Mouse (Mus musculus): ENCODE results near the gene Osbpl5. TPM values are rescaled to one million over a fixed set of nuclear protein-coding genes. Genes with fewer than 3 reads are reported as not detected.

Osbpl5 gene
- polyA plus RNA-seq, 1 experiment from 2014 or later: 11.9 TPM

DNA sequence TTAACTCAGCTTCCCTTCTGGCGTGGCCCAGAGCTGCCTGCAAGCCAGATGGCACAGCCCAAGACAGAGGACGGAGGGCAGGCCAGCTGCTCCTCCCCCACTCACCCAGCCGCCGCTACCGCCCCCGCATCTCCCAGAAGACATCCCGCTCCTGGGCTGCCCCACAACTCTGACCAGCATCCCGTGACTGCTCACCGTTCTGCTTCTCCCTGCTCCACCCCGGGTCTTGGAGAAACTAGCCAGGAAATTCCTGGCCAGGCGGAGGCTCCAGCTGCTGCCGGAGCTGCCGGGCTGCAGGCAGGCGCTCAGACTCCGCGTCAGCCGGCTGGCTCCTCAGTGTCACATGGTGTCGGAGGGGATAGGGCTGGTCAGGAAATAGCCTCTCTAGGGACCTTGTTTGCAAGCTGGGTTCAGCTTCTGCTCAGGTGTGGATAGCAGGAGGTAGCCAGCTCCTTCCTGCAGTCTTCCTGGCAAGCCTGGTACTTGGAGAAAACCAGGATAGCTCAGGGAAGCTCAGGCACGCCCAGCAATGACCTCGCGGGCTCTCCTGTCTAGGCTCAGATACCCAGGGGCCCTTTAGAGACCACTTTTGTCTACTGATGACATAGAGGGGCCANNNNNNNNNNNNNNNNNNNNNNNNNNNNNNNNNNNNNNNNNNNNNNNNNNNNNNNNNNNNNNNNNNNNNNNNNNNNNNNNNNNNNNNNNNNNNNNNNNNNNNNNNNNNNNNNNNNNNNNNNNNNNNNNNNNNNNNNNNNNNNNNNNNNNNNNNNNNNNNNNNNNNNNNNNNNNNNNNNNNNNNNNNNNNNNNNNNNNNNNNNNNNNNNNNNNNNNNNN lies 27.4 kb upstream of the Osbpl5 start, which contains the start of gene Mrgpre:
Mrgpre (minus strand) TSS at position 505 of the 834 bp plus-strand sequence.
- Histone ChIP-seq H3K9ac (replicated peaks; ENCODE audit: low read length) (peak within 1 kb of the TSS; percentile 62), H3K27ac (replicated peaks; ENCODE audit: low read depth, low read length) (peak within 1 kb of the TSS; percentile 56), H3K27me3 (ENCODE audit: control insufficient read depth, insufficient read depth, low read length) (no peaks in the 10 kb centered on the region), H3K9me3 (replicated peaks; ENCODE audit: control insufficient read depth, low read length) (no peaks in the 10 kb centered on the region), H3K4me3 (ENCODE audit: low read depth, low read length) (peak within 1 kb of the TSS; percentile 35), H3K36me3 (replicated peaks; ENCODE audit: control insufficient read depth, insufficient read depth, low read depth, low read length) (no peaks in the 10 kb centered on the region), H3K4me2 (ENCODE audit: low read depth, low read length) (peak within 1 kb of the TSS; percentile 74), H3K4me1 (ENCODE audit: control insufficient read depth, insufficient read depth, low read length) (peaks cover 3% of the 10 kb centered on the region)
- DNase-seq (ENCODE audit: low spot score): peak; percentile 82
- WGBS: 4% methylated on average over 21 of the region's 21 CpGs
- ATAC-seq (replicated peaks; ENCODE audit: insufficient number of reproducible peaks, low FRiP score, low TSS enrichment, low read depth): peak; percentile 82

DNA sequence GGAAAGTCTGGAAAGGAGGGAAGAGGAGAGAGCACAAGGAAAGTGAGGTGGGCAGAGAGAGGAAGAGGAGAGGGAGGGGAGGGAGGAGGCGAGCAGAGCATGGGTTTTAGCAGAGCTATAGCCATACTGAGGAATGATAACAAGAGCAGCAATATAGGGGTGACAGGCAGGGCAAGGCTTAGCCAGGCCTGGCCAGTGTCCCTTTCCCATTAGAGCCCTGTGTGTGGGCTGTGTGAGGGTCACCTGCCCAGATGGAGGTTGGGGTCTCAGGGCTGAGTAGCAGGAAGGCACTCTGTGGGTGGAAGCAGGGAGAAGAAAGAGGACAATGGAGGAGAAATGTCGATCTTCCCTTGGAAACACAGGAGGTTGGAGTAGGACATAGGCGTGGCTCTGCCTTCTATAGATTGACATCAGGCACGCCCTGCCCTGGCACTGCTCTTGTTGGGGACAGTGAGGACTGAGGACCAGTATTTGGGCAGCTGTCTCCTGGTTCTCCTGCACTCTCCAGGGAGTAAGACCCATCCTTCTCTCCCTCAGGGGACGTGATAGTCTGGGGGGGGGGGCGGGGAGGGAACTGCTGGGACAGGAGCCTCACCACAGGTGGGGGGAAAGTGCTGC lies 26.7 kb upstream of the Osbpl5 start:
- H3K36me3 ChIP-seq (replicated peaks; ENCODE audit: control insufficient read depth, insufficient read depth, low read depth, low read length): no peaks in the 10 kb centered on the region
- peak overlapping the region; percentile 62 for H3K9ac ChIP-seq (replicated peaks; ENCODE audit: low read length)
- peak overlapping the region; percentile 74 for H3K4me2 ChIP-seq (ENCODE audit: low read depth, low read length)
- H3K4me1 ChIP-seq (ENCODE audit: control insufficient read depth, insufficient read depth, low read length): peaks cover 3% of the 10 kb centered on the region
- DNase-seq (ENCODE audit: low spot score) (peak; percentile 17), ATAC-seq (replicated peaks; ENCODE audit: insufficient number of reproducible peaks, low FRiP score, low TSS enrichment, low read depth) (peak; percentile 49; the same call in 1 of the 2 replicates)
- no peaks in the 10 kb centered on the region for H3K9me3 ChIP-seq (replicated peaks; ENCODE audit: control insufficient read depth, low read length)
- no peaks in the 10 kb centered on the region for H3K27me3 ChIP-seq (ENCODE audit: control insufficient read depth, insufficient read depth, low read length)
- 26% methylated on average over 4 of the region's 6 CpGs for WGBS
- peak overlapping the region; percentile 35 for H3K4me3 ChIP-seq (ENCODE audit: low read depth, low read length)
- peak overlapping the region; percentile 56 for H3K27ac ChIP-seq (replicated peaks; ENCODE audit: low read depth, low read length)

DNA sequence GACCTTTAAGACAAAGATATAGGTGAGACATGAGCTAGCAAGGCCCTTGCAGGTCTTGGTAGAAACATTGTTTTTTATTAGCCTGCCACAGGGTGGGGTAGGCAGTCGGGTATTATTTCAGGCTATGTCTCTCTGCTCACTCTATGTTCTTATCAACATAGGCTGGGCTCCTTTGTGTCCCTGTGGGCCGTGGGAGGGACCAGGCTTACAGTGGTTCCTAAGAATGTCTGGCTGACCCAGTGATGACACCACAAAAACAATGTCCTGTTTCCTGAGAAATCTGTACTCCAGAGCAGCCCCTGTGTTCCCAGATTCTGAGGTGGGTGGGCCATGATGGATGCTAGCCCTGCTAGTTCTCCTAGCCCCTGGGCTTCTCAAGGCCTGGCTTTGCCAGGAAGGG lies 20.6 kb upstream of the Osbpl5 start:
- ATAC-seq (replicated peaks; ENCODE audit: insufficient number of reproducible peaks, low FRiP score, low TSS enrichment, low read depth): no peak
- WGBS: 58% methylated on average over 2 of the region's 2 CpGs
- Histone ChIP-seq H3K4me2 (ENCODE audit: low read depth, low read length) (no peak overlapping the region), H3K9me3 (replicated peaks; ENCODE audit: control insufficient read depth, low read length) (no peaks in the 10 kb centered on the region), H3K27me3 (ENCODE audit: control insufficient read depth, insufficient read depth, low read length) (no peaks in the 10 kb centered on the region), H3K9ac (replicated peaks; ENCODE audit: low read length) (no peak overlapping the region), H3K27ac (replicated peaks; ENCODE audit: low read depth, low read length) (no peak overlapping the region), H3K4me3 (ENCODE audit: low read depth, low read length) (no peak overlapping the region), H3K4me1 (ENCODE audit: control insufficient read depth, insufficient read depth, low read length) (no peaks in the 10 kb centered on the region), H3K36me3 (replicated peaks; ENCODE audit: control insufficient read depth, insufficient read depth, low read depth, low read length) (no peaks in the 10 kb centered on the region)
- no peak for DNase-seq (ENCODE audit: low spot score)

DNA sequence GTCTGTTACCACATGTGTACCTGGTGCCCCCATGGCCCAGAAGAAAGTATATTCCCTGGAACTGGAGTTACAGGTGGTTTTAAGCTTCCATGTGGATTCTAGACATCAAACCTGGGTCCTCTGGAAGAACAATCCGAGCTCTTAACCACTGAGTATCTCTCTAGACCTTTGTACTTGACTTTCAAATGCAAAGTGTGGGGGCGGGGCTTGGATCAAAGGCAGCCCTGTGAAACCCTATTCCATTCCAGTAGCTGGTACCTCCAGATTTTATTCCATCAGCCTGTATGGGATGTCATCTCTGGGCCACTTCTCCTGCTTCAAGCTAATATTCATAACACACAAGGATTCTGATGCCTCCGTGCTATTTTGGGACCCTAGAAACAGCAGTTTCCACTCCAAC lies 19.4 kb upstream of the Osbpl5 start:
- Histone ChIP-seq H3K4me1 (ENCODE audit: control insufficient read depth, insufficient read depth, low read length) (no peaks in the 10 kb centered on the region), H3K9ac (replicated peaks; ENCODE audit: low read length) (no peak overlapping the region), H3K4me3 (ENCODE audit: low read depth, low read length) (no peak overlapping the region), H3K4me2 (ENCODE audit: low read depth, low read length) (no peak overlapping the region), H3K27ac (replicated peaks; ENCODE audit: low read depth, low read length) (no peak overlapping the region), H3K36me3 (replicated peaks; ENCODE audit: control insufficient read depth, insufficient read depth, low read depth, low read length) (no peaks in the 10 kb centered on the region), H3K9me3 (replicated peaks; ENCODE audit: control insufficient read depth, low read length) (no peaks in the 10 kb centered on the region), H3K27me3 (ENCODE audit: control insufficient read depth, insufficient read depth, low read length) (no peaks in the 10 kb centered on the region)
- ATAC-seq (replicated peaks; ENCODE audit: insufficient number of reproducible peaks, low FRiP score, low TSS enrichment, low read depth) (no peak), DNase-seq (ENCODE audit: low spot score) (no peak)
- 25% methylated on average over 3 of the region's 3 CpGs for WGBS

DNA sequence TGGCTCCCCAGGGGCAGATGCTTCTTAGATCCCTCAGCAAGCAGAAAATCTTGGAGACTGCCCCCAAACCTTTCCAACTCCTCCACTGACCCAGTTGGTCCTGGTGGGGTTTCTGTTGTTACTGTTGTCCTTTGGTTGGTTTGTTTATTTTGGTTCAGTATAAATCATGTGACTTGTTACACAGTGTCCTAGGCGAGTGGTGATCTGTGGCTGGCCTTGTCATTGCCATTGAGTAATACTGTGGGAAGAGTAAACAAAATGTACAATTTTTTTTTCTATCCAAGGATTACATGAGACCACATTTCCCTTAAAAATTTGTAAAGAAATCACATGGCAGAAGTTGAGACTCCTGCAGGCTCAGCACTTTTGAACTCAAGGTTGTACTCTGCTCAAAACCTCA lies 12.7 kb upstream of the Osbpl5 start:
- no peak for ATAC-seq (replicated peaks; ENCODE audit: insufficient number of reproducible peaks, low FRiP score, low TSS enrichment, low read depth)
- no peaks in the 10 kb centered on the region for H3K36me3 ChIP-seq (replicated peaks; ENCODE audit: control insufficient read depth, insufficient read depth, low read depth, low read length)

DNA sequence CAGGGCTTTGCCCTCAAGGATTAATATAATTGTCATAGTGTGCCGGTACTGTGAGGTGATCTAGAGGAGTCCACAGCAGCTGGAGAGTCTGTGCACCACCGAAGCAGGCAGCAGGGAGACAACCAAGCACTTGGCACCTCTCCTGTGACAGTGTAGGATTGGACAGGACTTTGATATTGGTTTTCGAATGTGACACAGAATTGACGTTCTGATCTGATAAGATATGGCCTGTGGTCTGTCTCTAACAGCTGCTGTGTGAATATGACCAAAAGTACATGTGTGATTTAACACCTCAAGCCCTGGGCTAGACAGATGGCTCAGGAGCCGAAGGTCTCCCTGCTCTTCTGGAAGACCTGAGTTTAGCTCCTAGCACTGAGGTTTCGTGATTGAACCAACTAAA lies 11.5 kb upstream of the Osbpl5 start:
- WGBS: 81% methylated on average over 6 of the region's 6 CpGs
- ATAC-seq (replicated peaks; ENCODE audit: insufficient number of reproducible peaks, low FRiP score, low TSS enrichment, low read depth) (no peak), DNase-seq (ENCODE audit: low spot score) (no peak)
- no peak overlapping the region for H3K4me2 ChIP-seq (ENCODE audit: low read depth, low read length)
- H3K27ac ChIP-seq (replicated peaks; ENCODE audit: low read depth, low read length): no peak overlapping the region
- no peak overlapping the region for H3K9ac ChIP-seq (replicated peaks; ENCODE audit: low read length)
- no peaks in the 10 kb centered on the region for H3K9me3 ChIP-seq (replicated peaks; ENCODE audit: control insufficient read depth, low read length)
- H3K36me3 ChIP-seq (replicated peaks; ENCODE audit: control insufficient read depth, insufficient read depth, low read depth, low read length): no peaks in the 10 kb centered on the region
- H3K27me3 ChIP-seq (ENCODE audit: control insufficient read depth, insufficient read depth, low read length): no peaks in the 10 kb centered on the region; the same call in 1 of the 2 replicates
- no peak overlapping the region for H3K4me3 ChIP-seq (ENCODE audit: low read depth, low read length)
- H3K4me1 ChIP-seq (ENCODE audit: control insufficient read depth, insufficient read depth, low read length): no peaks in the 10 kb centered on the region

More for the DNA sequence above, 12.7 kb upstream of the Osbpl5 start:
- WGBS: 62% methylated on average over 1 of the region's 1 CpGs
- Histone ChIP-seq H3K4me3 (ENCODE audit: low read depth, low read length) (no peak overlapping the region), H3K27me3 (ENCODE audit: control insufficient read depth, insufficient read depth, low read length) (no peaks in the 10 kb centered on the region; the same call in 1 of the 2 replicates), H3K4me1 (ENCODE audit: control insufficient read depth, insufficient read depth, low read length) (no peaks in the 10 kb centered on the region), H3K9ac (replicated peaks; ENCODE audit: low read length) (no peak overlapping the region), H3K9me3 (replicated peaks; ENCODE audit: control insufficient read depth, low read length) (no peaks in the 10 kb centered on the region), H3K4me2 (ENCODE audit: low read depth, low read length) (no peak overlapping the region), H3K27ac (replicated peaks; ENCODE audit: low read depth, low read length) (no peak overlapping the region)
- no peak for DNase-seq (ENCODE audit: low spot score)

DNA sequence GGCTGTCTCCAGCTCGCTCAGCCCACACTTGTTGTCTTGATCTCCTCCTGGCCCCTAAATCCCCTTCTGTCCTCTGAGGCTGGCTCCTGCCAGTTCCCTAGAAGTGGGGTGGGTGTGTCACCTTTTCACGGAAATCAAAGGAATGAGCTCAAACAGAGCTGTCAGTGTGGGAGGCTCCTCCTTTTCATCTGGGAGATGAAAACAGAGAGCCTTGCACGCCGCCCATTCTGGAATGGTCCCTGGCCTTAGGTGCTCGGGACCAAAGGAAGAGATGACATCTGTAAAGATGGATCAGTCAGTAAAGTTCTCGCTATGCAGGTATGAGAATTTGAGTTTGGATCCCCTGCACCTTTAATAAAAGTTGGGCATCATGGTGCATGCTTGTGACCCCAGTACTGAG lies 10.1 kb upstream of the Osbpl5 start, which contains the start of gene Mrgprg:
Mrgprg (minus strand) TSS at position 101 of the 400 bp plus-strand sequence.
- Histone ChIP-seq H3K4me1 (ENCODE audit: control insufficient read depth, insufficient read depth, low read length) (no peaks in the 10 kb centered on the region), H3K4me2 (ENCODE audit: low read depth, low read length) (no peak within 1 kb of the TSS), H3K36me3 (replicated peaks; ENCODE audit: control insufficient read depth, insufficient read depth, low read depth, low read length) (no peaks in the 10 kb centered on the region), H3K9ac (replicated peaks; ENCODE audit: low read length) (no peak within 1 kb of the TSS), H3K27ac (replicated peaks; ENCODE audit: low read depth, low read length) (no peak within 1 kb of the TSS), H3K9me3 (replicated peaks; ENCODE audit: control insufficient read depth, low read length) (no peaks in the 10 kb centered on the region), H3K4me3 (ENCODE audit: low read depth, low read length) (no peak within 1 kb of the TSS), H3K27me3 (ENCODE audit: control insufficient read depth, insufficient read depth, low read length) (no peaks in the 10 kb centered on the region; the same call in 1 of the 2 replicates)
- ATAC-seq (replicated peaks; ENCODE audit: insufficient number of reproducible peaks, low FRiP score, low TSS enrichment, low read depth) (no peak), DNase-seq (ENCODE audit: low spot score) (no peak)
- WGBS: 65% methylated on average over 6 of the region's 6 CpGs
